Mouse (Mus musculus) kidney, postnatal 10 days (tissue): ENCODE measurements around the gene Ptprm.

ENCODE experiments used
- DNase-seq: peaks from one replicate; pipeline ENCODE4 v3.0.0; 2021; ENCODE audit warnings: mixed read lengths

Gene Ptprm

DNA sequence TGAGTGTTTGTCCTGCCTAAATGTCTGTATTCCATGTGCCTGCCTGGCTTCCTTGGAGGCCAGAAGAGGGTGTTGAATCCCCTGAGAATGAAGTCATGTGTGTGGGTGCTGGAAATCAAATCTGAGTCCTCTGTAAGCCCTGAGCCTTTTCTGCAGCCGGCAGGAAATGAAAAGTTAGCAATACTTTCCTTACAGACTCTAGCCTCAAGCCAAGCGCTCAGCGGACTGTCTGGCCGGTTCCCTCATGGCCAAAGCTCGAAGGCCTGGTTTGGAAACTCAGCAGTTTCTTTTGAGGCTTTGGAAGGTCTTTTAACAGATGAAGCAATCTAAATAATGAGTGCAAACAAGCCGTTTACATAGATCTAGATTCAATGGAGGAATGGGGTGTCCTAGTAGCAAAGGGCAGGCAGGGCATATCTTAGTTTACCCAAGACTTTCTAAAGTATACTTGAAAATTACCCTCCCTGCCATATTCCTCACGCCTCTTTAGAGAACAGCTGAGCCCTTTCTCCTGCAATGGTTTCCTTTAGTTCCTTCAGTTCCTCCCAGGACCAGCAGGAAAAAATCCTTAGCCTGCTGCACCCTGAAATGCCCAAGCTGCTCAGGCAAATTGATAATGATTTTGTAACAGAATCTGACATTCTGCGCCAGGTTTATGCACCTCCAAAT lies 144.4 kb downstream of the Ptprm start:
- DNase-seq, result peak; percentile 19

DNA sequence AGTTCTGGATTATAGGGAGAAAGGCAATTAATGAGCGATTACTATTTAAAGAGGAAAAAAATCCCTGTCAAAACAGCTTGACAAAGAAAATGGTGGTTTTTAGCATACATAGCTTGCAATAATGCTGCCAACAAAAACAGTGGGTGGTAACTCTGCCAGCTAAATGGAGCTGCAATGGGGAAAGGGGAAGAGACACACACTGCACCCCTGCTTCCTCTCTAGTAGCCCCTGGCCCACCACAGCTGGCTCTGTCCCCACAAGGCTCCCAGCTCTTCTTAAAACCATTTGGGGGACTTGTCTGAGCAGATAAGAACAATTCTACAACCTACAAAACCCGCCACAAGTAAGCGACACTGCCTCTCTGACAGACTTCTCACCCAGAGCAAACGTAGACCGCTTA lies 145.7 kb downstream of the Ptprm start:
- DNase-seq, result no peak

DNA sequence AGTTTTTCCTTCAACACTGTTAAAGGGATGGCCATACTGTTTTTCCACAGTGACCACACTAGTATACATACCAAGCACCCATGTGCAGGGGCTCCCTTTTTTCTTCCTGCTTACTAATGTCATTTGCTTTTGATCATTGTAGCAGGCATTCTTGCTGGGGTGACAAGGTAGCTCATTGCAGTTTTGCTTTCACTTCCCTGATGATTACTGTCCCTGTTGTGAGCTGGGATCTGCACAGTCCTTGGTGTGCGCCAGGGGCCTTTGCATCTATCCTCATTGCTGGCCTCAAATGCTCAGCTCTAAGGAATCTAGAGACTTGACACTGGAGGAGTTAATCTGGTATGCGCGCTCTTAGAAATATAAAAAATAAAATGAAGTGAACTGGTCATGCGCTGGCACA lies 147.3 kb downstream of the Ptprm start:
- no peak for DNase-seq

GRCm38 (mm10) chr17:67201151-67201550 lies 153.1 kb downstream of the Ptprm start:
- DNase-seq, result no peak

GRCm38 (mm10) chr17:67193728-67194127 lies 160.5 kb downstream of the Ptprm start:
- no peak for DNase-seq

DNA sequence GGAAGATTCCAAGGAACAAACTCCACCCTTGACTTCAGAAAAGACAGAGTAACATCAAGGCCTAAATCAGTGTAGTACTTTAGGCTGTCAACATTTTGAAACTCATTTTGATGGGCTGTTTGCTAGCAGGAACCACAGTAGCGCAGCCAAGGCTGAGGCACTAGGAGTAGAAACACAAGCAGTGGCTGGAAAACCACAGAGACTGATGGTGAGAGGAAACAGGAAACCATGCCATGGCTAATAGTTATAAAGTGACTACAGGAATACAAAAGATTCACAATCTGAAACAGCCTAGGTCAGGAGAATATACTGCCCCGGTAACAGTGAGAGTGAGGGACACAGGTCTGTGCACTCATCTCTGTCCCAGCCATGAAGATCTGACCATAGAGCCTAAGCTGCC lies 165.7 kb downstream of the Ptprm start:
- no peak for DNase-seq

GRCm38 (mm10) chr17:67186879-67187278 lies 167.4 kb downstream of the Ptprm start:
- no peak for DNase-seq

DNA sequence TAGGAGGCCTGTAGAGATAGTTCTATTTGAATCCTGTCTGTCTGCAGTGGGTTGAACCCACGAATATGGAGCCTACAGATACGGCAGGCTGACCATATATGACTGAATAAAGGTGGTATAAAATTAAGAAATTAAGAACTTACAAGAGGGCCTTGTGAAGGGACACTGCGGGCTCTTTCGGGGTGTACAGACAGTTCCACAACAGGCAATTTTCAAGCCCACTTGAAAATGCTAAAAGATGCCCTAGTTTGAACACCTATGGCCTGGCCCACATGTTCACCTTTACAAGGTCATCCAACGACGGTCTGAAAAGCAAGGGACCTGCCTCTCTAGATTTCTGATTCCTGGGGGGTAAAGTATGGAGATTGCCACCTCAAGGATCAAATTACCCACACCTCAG lies 168.3 kb downstream of the Ptprm start:
- no peak for DNase-seq

DNA sequence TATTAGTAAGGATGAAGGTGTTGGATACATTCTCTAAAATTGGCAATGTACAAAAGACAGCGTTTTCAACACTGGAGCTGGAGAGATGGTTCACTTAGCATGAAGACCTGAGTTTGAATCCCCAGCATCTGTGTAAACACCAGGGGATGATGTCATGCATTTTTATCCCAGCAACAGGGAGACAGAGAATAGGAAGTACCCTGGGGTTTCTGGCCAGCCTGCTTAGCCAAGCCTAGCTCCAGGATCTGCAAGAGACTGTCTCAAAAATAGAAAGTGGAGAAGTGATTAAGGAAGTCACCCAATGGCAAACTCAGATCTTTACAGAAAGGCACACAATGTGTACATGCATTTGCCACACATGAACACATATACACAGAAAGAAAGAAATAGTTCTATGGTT lies 174.8 kb downstream of the Ptprm start:
- no peak for DNase-seq

DNA sequence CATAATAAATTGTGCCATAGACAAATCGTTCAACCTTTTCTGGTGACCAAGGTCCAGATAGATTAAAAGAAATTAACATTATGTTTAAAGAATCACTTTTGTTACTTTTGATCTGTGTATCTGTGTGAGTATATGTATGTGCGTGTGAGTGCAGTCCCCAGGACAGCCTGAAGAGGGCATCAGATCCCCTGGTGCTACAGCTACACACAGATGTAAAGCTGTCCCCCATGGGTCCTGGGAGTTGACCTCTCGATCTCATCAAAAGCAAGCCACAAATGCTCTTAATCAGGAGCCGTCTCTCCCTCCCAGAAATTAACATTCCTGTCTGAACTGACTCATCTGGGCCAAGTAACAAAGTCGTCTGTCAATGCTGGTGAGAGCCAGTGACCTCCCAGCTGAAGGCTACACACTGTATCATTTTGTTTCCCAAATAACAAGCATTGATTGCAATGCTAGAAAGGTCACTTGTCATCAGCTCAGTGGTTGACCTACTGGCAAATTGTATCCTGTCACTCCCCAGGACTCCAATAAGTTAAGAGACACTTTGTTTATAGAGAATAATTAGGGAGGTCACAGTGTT lies 175.5 kb downstream of the Ptprm start:
- DNase-seq, result no peak

DNA sequence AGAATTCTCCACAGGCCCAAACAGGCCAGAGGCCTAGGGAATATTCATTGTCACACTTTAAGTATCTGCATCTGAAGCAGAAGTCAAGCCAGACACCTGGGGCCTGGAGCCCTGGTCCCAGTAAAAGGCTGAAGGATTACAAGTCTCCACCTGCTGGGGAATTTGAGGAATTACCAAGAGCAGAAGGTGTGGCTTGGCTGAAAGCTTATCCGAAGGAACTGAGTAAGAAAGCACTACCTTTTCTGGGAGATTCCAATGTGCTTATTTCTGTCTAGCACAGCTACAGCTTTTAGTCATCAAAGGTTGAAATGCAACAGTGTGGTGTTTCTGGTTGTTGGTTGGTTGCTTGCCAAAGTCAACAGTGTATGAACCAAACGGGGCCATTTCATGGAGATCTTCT lies 178.4 kb downstream of the Ptprm start:
- DNase-seq, result peak; percentile 52

DNA sequence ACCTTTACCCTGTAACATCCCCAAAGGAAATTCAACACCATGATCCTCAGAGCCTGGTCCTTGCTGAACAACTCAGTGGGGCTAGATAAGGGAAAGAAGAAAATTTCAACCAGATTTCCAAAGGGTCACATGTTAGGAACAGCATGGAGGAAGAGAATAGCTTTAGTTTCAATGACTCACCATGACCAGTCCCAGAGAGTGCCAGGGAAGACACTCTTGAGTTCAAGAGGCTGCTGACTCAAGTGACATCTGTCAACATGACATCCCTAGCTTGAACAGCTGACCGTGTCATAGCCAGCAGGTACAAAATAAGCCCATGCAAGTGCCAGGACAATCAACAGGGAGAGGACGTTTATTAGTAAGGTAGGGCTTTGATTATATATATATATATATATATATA lies 182.9 kb downstream of the Ptprm start:
- no peak for DNase-seq

DNA sequence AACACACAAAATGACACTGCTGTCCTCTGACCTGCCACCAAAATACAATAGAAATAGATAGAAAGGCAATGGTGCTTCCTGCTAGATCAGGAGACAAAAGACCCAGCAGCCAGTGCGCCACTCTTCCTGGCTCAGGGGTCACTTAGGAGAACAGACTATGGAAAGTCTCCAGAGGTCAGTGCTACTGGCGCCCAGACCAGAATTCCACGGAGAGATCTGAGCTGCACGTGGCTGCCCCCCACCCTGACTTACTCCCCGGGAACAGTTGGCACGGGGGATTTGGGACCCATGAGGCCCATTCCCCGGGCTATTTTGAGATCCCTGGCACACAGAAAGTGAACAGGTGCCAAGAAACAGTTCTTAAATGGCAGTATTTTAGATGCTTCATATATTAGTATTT lies 183.6 kb downstream of the Ptprm start:
- DNase-seq, result peak; percentile 36

DNA sequence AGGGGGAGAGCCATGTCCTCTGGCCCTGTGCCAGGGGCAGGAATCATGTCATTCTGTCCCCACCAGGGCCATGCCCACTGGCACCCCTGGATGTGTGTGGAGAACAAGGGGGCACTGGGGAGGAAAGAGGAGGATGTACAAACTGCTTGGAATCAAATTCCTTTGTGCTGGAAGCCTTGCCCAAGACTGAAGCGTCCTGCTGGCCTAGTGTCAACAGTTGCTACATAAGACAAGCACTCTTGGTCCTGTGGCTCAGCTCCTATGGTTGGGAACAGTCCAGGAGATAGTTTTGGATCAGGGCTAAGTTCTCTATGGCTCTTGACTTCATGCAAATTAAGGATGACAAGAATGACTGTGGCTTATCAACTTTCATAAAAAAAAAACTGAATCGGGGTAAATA lies 188.4 kb downstream of the Ptprm start:
- DNase-seq, result no peak

- no peak for DNase-seq
Observed at GRCm38 (mm10) chr17:67159611-67160010, 194.6 kb downstream of the Ptprm start.

DNA sequence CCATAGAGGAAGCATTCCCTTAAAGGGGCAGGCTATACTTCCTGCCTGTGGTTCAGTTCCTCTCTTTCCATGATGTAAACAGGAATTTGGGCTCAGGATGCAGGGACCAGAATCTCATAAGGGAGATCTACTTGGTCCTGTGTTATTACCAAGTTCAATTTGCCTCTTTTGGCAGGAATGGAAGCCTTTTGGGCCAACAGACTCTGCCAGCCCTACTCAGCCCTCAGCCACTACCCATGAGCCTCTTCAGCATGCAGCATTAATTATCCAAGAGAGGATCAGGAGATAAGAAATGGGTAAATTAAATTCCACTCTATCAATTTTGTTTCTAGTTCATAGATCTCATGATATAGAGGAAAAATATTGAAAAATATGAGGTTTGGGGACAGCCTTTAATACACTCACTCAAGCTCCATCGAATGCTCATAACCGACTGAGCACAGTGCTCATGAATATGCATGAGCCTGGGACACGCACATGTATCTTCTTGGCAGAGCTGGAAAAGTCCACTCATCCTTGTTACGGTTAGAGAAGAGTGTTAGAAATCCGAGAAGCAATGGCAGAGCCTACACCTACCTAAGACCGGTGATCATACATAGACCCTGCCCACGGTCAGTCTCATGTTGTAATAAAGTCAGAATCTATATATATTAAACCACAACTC lies 197.0 kb downstream of the Ptprm start:
- no peak for DNase-seq

DNA sequence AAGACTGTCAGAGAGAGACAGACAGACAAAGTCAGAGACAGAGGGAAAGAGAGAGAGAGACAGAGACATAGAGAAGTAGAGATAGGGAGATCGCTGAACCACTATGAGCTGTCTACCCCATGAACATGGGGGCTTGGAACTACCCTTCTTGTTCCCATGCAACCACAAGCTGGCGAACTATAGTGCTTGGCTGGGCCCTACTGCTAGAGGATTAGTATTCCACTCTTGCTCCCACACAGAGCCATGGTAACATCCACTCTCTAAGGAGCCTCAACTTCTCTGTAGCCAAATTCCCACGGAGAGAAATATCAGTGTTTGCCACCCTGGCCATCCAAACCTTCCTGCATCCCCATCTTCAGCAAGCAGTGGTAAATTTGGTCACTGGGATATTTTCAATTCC lies 202.0 kb downstream of the Ptprm start:
- no peak for DNase-seq

- DNase-seq, result no peak
Observed at GRCm38 (mm10) chr17:67150441-67150840, 203.8 kb downstream of the Ptprm start.

DNA sequence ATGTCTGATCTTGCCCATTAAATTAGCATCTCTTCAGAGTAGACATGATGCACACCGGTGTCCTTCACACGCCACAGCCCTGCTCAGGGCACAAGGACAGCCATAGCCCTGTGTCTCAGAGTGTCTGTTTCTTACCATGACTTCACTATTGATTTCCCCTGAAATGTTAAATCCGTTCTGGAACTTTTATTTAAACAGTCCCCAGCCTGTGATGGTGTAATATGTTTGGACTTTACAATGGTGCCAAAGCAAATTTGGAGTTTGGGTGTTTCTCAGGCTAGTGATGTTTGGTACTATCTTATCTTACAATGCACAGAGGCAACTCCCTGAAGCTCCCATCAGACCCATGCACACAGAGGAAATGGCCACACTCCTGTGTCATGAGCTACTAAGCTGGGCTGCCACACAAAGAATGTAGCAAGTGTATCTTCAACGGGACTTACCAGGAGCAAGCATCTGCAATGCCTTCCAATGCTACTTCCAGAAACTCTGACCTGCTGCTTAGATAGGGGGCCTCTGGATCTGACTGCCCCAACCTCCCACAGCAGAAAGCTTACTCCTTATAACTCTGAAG lies 212.0 kb downstream of the Ptprm start:
- no peak for DNase-seq

DNA sequence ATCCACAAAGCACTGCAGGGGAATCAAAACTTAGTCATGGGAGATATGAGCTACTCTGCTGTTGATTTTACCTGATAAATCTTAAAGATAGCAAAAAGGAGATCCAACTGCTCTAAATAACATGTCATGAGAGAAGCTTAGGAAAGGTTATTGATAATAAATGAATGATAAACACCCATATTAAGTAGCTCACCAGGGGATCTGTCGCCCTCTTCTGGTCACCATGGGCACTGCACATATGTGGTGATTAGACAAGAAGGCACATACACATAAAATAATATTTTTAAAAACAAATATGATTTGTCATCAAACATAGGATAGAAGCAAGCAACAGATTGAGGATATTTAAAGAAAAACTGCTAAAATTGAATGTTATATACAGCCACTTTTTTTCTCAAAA lies 213.8 kb downstream of the Ptprm start:
- peak; percentile 57 for DNase-seq

GRCm38 (mm10) chr17:67138981-67139380 lies 215.3 kb downstream of the Ptprm start:
- no peak for DNase-seq

DNA sequence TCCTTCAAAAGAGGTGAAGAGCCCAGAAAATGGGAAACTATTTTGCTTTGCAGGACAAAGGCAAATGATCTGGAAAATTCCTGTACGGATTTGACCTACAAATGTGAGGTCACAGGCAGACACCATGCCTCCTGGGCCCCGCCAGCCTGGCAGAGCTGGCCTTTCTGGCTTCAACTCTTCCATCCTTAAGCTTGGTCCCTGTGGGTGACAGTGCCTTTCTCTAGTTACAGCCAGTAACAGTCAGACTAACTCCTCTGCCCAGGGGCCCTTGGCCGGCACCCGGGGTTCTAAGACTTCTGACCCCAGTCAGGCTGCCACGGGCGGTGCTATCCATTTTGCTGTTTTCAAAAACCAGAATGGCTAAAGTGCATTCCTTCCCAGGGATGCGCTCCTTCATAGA lies 217.4 kb downstream of the Ptprm start:
- DNase-seq, result no peak

DNA sequence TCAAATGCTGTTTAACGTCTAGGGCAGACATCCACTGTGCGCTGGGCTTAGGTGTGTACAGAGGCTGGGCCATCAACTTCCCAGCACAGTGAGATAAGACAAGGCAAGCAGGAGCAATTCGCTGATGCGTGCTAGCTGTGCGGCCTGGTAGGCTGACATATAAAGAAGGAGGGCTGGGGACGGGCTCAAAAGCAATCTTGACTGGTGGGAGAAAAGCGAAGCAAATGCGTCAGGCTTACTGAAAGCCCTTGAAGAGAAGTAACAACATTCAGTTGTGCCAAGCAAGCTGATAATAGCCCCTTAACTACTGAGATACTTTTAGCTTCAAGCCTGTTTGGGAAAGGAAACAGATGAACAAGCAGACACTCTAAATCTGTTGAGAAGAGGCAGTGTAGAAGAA lies 217.8 kb downstream of the Ptprm start:
- no peak for DNase-seq

- DNase-seq, result no peak
Observed at GRCm38 (mm10) chr17:67134235-67134634, 220.0 kb downstream of the Ptprm start.
